Mouse (Mus musculus): ENCODE measurements around the gene Mthfd2.

DNA sequence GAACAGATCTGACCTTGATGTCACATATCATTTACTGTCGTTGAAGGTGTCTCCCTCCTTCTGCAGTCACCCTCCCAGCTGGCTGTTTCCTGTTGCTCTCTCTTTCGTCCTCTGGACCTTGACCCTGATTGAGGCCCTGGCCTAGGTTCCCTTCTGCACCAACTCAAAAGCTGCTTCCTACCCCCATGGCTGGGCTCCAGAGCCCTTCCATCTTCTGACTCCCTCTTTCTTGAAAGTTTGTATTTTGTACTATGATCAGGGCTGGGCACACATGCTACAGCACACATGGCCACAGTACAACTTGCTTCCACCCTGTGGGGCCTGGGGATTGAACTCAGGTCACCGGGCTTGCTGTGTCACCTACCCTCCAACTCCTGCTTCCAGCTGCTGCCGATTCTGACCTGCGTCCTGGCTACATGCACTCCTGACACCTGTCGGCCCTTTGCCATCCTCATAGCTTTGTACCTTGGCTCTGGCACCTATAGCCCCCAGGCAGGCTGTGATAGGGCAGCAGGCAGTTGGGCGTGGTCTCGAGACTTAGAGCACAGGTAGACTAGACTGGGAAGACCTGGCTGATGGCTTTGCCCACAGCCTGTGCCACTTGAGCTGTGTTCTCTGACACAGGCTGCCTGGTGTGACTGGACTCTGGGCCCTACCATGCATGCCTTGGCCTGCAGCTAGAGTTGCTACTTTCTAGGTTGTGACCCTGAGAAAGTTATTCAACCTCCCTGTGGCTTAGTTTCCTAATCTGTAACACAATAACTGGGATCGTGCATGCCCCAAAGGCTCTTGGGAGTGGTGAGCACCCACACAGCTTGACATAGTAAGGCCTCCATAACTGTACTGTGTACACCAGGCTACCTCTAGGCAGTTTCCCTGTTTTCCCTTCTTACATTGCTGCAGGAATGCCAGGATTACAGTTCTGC is 29.4 kb upstream of the Mthfd2 start:
- no peak for TF ChIP-seq CTCF (IDR thresholded peaks at IDR 0.05; ENCODE audit: control insufficient read depth, insufficient read depth, insufficient read length)
- no peak for TF ChIP-seq MYOG (IDR thresholded peaks at IDR 0.05; ENCODE audit: control insufficient read depth, extremely low read depth, insufficient read length)
- no peak for TF ChIP-seq USF1 (IDR thresholded peaks at IDR 0.05; ENCODE audit: low read depth)
- no peak for TF ChIP-seq FOSL1 (IDR thresholded peaks at IDR 0.05; ENCODE audit: insufficient read depth, low read length, poor library complexity, severe bottlenecking)
- TF ChIP-seq MAX (IDR thresholded peaks at IDR 0.05), result no peak
- TF ChIP-seq CEBPB (IDR thresholded peaks at IDR 0.05; ENCODE audit: low read depth), result no peak

Measured in C2C12 (cell line).